Mouse (Mus musculus): ENCODE measurements around the gene Ogfod2. TPM values are rescaled to one million over a fixed set of nuclear protein-coding genes. Genes with fewer than 3 reads are reported as not detected.
A peak's percentile ranks its signal among the peaks of the same experiment; 100 is the strongest.

Gene Ogfod2
- total RNA-seq (2021), result 10 to 100 TPM; 13.0 to 13.3 TPM
- long read RNA-seq, experiment 1, transcript Ogfod2-201 (7 exons, 1,596 nt), result major isoform, 11 of 20 reads
- long read RNA-seq, experiment 1, partial matches to known transcripts, result 1 of 20 reads
- long read RNA-seq, experiment 1, other reads (novel, unspliced or antisense), result 3 of 20 reads
- long read RNA-seq, experiment 2, transcript Ogfod2-201 (7 exons, 1,596 nt), result major isoform, 13 of 23 reads
- long read RNA-seq, experiment 2, partial matches to known transcripts, result 1 of 23 reads
- long read RNA-seq, experiment 2, other reads (novel, unspliced or antisense), result 2 of 23 reads

- intact Hi-C loops (cut with DNase I), result no loop called here
- peak; percentile 95 to 96 for DNase-seq
Observed at GRCm38 (mm10) chr5:124111742-124112497, at the start of gene Ogfod2. Gene Ogfod2 (plus strand): TSS chr5:124112297.

DNA sequence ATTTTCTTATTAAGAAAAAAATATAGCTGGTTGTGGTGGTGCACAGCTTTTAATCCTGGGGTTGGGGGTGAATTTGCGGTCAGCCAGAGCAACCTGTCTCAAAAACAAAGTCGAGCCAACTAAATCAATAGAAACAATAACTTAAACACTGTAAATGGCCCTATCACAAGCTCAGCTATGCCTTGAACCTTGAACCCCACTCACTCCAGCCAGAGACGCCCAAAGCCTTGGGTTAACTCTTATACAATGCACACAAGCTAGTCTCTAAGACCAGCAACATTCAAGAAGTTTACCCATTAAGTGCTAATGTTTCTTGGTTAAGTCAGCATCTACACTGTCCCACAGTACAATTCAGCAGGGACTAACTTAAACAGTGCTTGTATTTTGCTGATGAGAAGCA, 42.4 kb upstream of the Ogfod2 start:
- DNase-seq, result no peak
- intact Hi-C loops (cut with DNase I), result no loop called here

DNA sequence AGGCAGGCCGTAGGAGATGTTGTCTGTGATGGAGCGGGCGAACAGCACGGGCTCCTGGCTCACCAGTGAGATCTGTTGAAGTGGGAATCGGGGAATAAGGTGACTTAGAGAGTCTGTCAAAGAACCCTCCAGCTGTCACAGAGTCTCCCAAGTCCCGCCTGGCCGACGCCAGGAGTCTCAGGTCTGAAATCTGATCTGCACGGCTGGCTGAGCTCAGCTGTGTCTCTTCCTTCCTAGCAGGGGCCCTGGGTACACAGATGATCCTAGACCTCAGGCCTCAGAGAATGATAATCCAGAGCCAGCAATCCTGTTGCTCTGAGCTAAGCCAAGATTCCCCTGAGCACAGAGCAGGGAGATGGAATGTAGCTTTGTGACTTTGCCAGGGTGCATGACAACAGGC, 38.4 kb upstream of the Ogfod2 start:
- DNase-seq, result no peak
- intact Hi-C loops (cut with DNase I), result no loop called here

- intact Hi-C loops (cut with DNase I), result no loop called here
- DNase-seq, result no peak
Observed at GRCm38 (mm10) chr5:124074845-124075307, 37.2 kb upstream of the Ogfod2 start.

DNA sequence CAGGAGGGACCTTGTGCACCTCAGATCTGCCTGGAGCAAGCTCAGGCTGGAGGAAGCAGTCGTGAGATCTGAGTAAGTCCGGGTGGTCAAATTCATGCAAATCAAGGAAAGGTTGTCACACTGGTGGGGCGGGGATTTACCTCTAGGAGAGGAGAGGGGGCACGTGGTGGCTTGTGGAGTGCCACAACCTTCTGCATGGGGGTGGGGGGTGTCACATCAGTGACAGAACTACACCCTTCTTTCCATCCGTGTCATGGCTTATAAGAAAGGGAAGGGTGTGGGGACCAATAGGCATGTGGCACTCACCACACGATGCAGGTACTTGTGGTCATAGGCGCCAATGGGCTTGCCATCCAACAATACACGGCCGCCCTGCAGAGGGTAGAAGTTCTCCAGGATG, 36.4 kb upstream of the Ogfod2 start:
- DNase-seq, result no peak
- intact Hi-C loops (cut with DNase I), result no loop called here

- intact Hi-C loops (cut with DNase I), result no loop called here
- DNase-seq, result no peak
Observed at GRCm38 (mm10) chr5:124076559-124076958, 35.5 kb upstream of the Ogfod2 start.

DNA sequence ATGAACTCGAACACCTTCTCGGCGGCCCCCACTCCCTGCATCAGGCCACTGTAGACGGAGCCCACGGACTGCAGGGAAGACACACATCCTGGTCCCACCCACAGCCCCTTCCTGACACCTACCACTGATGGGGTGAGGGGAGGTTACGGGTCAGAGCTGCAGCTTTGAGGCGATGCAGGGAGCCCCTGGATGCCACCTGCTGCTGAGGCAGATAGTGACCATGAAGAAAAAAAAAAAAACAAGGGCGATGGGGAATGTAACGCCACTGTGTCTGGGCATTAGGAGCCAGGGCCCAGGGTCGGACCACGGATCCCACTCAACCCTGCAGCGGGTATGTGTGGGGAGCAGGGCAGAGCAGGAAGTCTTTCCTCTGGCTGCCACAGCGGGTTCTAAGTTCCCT, 34.9 kb upstream of the Ogfod2 start:
- intact Hi-C loops (cut with DNase I), result no loop called here
- no peak for DNase-seq

DNA sequence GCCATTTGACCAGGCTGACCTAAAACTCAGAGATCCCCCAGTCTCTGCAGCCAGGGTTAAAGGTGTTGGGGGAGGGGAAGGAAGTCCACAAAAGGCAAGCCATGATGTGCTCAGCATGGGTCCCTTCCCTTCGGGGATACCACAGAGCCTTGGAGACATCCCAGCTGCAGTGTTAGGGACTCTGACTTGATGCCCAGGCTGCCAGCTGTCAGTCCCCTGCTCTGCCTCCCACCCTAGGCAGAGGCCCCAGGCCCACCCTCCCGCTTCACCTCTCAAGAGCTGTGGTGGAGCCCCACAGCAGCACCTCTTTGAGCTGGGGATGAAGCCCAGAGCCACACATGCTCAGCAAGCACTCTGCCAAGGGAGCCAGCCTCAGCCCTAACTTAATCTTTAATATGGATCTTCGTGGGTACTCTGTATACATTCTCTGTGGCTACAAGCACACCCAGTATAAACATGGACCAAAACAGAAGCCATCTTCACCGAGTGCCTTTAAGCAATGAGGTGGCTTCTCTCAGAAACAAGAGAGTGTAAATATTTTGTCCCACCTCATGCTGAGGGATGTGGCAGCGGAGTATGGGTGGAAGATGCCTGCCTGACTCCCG, 34.1 kb upstream of the Ogfod2 start:
- intact Hi-C loops (cut with DNase I), result no loop called here
- DNase-seq, result no peak

- DNase-seq, result peak in 1 of 2 experiments; percentile 32
- intact Hi-C loops (cut with DNase I), result no loop called here
Observed at GRCm38 (mm10) chr5:124078794-124079416, 33.2 kb upstream of the Ogfod2 start.

GRCm38 (mm10) chr5:124079880-124080279, 32.2 kb upstream of the Ogfod2 start:
- intact Hi-C loops (cut with DNase I), result loop anchor here (2.0 to 5.0 kb wide), 2 partner anchors 17 to 33 kb away; no protein-coding TSS in a partner anchor
- DNase-seq, result no peak

DNA sequence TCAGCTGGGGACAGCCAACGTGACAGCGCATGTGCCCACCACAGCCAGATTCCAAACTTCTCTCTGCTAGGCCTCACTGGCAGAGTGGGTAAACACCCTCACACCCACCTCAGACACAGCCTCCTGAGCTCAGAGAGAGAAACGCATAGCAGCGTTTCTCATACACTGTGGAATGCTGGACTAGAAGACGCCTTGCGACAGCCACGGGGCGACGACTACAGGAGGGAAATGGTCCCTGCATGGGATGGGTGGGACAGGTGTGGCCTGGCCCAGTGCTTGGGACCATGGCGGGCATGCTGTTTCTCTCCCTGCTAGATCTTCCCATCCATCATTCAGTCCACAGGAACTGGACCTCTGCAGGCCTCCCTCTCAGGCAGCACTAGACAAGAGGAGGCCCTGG, 29.6 kb upstream of the Ogfod2 start:
- intact Hi-C loops (cut with DNase I), result loop anchor here (5.0 kb wide), 1 partner anchor 35 kb away; no protein-coding TSS in a partner anchor
- DNase-seq, result no peak

DNA sequence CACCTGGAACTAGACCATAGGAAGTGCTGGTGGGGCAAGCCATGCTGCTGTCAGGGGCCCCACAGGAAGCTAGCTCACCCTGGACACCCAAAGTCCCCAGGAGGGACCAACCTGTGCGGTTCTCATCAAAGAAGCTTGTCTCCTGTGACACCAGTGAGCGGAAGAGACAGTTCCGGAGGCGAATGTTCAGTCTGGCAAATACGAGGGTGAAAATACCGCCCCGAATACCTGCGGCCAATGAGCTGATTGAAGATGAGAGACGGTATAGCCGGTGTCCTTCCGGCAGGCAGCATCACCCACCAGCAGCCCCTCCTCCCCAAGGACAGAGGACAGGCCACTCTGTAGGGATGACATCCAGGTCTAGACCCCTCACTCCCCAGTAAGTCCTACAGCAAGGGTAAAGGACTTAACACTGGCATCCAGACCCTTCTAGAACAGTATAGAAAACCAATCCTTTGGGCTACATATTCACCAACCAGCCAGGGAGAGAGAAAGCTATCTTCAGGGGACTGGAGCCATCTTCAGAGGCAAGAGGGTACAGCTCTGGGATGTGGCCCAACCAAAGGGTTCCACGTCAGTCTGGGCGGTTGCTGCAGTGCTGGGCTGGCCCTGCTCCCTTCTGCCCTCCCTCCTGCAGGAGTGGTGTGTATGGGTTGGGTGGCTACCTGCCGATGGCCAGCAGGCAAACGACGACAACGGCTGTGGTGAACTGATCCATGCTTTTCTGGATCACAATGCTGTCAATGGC, 29.0 kb upstream of the Ogfod2 start:
- DNase-seq, result no peak
- intact Hi-C loops (cut with DNase I), result loop anchor here (5.0 kb wide), 1 partner anchor 36 kb away; no protein-coding TSS in a partner anchor

DNA sequence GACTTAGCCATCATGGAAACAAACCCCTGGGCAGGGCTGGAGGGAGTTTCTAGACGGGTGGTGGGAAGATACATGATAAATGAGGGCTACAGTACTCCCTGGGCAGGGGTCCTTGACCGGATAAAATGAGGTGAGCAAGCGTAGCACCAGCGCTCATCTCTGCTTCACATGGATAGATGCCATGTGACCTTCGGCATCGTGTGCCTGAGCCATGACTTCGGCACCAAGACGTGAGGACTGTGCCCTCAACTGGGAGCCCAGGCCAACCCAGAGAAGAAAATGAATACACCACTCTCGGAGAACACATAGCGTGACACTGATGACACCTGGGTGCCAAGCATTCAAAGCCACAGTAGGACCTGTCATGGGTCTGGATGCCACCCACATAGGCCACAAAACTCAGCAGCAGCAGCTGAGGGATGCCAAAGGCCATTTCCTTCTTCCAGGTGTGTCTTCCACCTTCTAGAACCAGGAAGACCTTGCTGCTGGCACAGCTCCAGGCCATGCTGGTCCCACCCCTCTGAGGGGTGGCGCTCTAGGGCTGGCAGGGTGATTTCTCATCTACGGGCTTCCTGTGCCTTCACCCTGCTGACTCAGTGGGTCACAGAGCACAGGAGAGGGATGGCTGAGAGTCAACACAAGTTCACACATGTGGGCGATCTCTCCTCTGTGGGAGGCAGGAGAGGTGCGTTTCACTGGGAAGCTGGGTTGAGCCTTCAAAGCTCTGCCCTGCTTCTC, 28.1 kb upstream of the Ogfod2 start:
- intact Hi-C loops (cut with DNase I), result loop anchor here (1.0 to 5.0 kb wide), 3 partner anchors 37 to 137 kb away; no protein-coding TSS in a partner anchor
- no peak for DNase-seq

DNA sequence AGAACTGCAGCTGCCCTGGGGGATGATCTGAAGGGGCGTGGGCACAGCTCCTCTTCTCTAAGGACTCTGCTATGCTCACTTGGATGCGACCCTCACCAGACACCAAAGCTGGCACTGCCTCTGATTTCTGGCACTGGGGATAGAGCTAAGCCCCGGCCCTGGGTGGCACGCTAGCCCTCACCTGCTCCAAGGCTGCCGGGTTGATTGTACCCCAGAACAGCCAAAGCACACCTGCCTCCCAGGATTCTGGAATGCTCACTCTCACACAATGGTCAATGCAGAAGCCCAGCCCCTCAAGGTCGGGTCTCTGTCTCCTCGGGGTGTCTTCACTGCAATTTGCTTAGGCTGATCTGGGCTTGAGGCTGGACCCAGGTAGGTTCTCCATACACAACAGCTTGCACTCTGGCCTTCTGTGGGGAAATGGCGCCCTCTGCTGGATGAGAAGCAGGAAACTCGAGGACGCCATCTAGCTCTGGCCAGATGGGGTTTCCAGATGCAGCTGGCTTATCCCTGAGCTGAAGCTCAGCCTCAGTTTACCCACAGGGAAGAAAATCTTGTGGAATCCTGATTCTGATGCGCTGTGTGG, 27.4 kb upstream of the Ogfod2 start:
- peak; percentile 89 to 94 for DNase-seq
- intact Hi-C loops (cut with DNase I), result loop anchor here (1.0 to 5.0 kb wide), 3 partner anchors 37 to 138 kb away; no protein-coding TSS in a partner anchor

DNA sequence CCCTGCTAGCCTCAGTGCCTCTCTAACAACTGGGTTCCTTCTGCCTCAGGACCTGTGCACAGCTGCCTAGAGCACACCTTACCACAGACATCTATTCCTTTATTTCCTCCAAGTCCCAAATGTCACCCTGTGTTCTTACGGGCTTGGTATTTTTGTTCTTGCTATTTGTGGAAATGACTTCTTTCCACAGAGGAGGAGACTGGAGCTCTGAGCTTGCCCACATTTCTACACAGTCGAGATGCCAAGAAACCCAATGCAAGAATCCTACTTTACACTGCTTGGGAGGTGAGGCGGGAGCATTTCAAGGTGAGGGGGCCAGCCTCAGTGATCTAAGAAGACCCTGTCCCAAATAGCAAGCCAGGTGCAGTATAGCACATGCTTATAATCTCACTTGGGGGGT, 26.6 kb upstream of the Ogfod2 start:
- intact Hi-C loops (cut with DNase I), result loop anchor here (2.0 kb wide), 1 partner anchor 139 kb away; no protein-coding TSS in a partner anchor
- DNase-seq, result no peak

DNA sequence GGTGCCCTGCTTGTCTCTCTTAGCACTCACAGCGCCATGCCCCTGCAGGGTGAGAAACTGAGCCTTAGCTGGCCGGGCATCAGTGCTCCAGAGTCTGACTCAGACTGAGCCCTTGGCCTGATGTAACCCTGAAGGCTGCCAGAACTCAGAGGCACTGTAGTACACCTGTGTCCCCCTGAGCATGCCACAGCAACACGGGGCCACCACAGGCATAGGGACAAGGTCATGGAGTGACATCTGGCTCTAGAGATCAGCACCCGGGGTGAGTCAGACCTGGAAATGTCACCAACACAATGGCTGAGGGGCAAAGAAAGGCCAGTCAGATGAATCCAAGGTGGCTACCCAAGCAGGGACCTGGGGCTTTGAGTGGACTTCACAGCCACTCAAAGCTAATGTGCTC, 25.2 kb upstream of the Ogfod2 start:
- intact Hi-C loops (cut with DNase I), result no loop called here
- DNase-seq, result no peak

DNA sequence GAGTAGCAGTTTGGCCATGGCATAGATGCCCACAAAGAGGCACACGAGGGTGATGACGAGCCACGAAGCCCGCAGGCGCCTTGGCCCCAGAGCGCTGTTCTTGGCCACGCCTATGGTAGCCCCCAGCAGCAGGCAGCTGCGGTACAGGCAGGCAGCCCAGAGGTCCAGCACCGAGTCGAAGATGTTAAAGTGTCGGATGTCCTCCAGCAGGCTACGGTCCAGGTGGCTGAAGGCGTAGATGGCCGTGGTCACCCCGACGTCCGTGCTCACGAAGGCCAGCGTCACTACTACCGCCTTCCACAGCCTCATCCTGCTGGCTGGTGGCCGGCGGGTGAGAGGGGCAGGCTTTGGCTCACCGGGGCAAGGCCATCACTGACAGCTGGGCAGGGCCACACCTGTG, 22.2 kb upstream of the Ogfod2 start:
- intact Hi-C loops (cut with DNase I), result loop anchor here (10.0 kb wide), 1 partner anchor 265 kb away; no protein-coding TSS in a partner anchor
- no peak for DNase-seq

DNA sequence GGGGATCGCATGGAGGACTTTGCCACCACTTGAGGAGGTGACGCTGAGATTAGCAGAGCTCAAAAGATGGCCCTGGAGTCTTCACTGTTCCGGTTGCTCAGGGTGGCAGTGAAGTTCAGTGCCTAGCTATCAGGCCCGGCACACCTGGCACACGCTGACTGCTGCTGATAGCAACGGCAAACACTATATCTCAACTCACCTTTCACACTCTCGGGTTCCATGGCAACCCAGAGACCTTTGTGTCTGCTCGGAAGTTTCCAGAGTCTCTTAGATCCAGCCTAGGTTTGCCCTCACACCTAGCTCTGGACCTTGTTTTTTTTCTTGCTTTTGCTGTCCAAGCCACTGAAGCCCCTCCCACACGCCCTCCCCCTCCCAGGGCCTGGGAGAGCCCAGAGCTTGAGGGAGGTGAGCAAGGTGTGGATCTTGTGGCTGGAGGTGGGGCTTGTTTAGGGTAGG, 20.1 kb upstream of the Ogfod2 start:
- intact Hi-C loops (cut with DNase I), result loop anchor here (10.0 kb wide), 1 partner anchor 267 kb away; no protein-coding TSS in a partner anchor

More for the DNA sequence above, 20.1 kb upstream of the Ogfod2 start:
- DNase-seq, result no peak

Measured in heart, postnatal 14 days (tissue).